Mouse (Mus musculus) naive thymus-derived CD4-positive, alpha-beta T cell, adult 2 months (primary cell): ENCODE data around the gene Tgfa.

Experiments
- DNase-seq: peaks from one replicate; pipeline ENCODE4 v3.0.0-alpha.2; 2011; ENCODE audit warnings: low read depth

Gene Tgfa

DNA sequence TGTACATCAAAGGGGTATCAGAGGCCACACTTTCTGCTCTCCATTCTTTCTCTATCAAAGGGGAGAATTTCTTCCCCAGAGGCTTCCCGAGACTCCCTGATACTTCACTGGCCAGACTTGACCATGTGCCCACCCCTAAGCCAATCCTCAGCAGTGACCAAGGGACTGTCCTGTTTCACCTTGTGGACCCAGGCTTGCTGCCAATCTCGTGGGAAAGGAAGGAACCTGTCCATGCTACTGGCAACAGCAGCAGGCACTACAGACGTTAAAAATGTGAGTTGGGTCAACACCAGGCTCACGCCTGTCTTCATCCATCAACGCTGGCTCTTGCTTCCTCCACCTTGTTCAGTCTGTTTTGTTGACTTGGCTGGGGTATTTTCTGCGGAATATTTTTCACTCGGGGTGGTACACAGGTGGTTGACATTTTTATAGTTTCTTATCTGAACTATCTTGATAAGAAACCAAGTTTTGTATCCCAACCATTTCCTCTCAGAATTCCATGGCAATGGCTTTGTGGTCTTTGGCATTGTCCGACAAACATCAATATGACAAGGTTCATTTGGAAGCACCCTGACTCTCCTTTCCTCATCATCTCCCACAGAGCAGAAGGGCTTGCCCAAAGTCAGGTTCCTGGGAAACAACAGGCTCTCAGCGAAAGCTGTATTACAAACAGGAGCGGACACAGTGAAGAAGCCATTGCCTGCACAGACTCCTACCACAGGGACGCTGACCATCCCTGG is 6.1 kb upstream of the Tgfa start:
- DNase-seq = no peak

DNA sequence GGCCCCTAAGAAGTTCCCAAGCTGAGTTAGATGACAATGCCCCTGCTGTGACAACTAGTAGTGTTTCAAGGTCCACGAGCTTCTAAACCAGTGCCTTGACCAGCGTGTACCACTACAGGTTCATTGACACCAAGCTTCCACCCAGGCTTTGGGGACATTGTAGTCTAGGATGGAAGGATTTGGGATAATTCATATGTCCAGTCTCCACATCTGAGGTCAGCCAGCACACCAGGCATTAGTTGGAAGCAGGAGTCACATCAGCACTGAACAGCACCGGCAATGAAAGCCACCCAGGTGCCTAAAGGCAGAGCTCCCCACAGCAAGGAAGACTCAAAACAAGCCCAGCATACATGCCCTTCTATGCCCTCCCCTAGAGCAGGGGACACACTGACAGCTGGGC is 4.4 kb upstream of the Tgfa start:
- no peak for DNase-seq

DNA sequence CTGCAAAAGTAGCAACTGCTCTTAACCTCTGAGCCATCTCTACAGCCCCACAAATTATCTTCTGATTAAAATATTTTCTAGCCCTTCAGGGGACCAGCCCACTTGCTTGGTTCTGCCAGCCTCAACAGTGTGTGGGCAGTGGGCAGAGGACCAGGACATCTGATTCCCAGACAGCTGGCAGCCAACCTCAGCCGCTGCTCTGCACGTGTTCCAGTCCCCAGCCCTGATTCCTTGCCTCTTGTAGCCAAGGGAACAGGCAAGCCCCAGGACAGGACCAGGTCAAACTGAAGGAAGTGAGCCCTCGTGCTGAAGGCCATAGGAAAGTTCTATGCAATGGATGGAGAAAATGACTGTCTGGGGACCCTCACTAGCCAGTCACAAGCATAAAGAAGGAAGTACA is 2.0 kb upstream of the Tgfa start:
- DNase-seq = no peak

DNA sequence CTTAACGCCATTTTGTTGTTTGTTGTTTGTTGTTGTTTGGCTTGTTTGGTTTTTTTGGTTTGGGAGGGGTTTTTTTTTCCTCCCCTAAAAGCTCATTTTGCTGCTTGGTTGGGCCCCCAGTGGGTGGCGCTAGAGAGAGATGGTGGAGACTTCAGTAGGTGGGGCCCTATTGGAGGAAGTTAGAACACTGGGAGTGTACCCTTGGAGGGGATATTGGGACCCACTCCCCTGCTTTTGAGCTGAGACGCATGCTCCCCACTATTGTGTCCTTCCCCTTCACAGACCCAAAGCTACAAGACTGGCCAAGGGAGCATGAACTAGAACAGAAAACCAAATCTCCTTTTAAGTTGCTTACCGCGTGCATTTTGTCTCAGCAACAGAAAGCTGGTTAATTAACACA is 1.1 kb upstream of the Tgfa start:
- peak; percentile 19 for DNase-seq

DNA sequence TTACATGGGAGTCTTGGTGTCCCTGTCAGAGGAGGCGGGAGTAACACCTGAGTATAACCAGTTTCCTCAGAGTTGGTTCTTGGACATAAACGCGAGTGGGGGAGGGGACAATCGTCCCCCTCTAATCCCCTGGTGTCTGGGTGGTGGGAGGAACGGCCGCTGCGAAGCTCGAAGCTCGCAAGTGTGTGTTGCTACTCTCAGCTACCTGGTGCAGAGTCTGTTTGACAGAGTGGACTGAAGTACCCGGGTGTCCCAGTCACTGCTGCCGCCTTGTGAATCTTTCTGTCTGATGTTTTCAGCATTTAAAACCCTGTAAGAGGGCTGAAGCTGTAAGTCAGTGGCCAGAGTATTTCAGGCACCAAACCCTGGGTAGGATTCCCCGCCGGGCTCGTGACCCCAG is 1.0 kb downstream of the Tgfa start:
- no peak for DNase-seq

DNA sequence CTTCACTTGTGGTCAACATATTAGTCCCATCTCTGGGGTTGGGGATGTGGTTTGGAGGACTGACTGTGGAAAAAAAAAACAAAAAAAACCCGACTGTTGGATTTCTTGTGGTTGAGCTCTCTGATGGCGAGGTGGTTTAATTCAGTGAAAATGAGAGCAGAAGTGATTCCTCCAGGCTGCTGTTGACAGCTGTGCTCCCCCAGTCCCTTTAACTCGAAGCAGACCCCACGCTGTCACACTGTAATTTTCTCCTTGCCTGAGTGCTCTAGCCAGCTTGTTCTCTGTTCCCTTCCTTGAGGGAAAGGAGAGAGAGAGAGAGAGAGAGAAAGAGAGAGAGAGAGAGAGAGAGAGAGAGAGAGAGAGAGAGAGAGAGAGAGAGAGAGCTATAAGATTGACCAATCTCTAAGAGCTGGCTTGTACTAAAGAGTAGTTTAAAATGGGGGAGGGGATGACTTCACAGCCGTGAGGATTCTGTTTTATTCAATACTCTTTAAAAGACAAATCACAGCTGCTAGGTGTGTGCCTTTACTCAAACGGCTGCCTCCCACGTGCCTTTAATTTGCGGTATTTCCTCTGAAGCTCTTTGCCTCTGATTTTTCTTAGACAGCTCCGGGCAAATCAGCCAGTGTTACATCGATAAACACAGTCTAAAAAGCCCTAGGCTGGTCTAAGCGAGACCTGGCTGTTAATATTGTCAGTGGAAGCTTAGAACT is 2.3 kb downstream of the Tgfa start:
- no peak for DNase-seq

DNA sequence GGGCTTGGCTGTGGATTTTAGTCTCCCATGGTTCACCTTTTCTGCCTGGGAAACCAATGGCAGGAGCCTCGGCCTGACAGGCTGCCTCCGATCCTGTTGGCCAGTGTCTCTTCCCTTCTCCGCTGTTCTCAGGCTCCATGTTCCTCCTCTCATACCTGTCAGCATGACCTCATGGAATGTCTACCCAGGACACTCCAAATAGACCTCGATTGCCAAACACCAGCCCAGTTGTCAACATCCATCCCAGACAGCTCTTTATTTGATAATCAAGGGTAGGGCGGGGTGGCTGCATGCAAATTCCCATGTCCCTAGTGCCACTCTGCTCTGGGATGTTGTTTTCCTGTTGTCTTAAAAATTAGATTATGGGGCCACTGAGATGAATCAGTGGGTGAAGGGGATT is 5.9 kb downstream of the Tgfa start:
- DNase-seq = no peak

DNA sequence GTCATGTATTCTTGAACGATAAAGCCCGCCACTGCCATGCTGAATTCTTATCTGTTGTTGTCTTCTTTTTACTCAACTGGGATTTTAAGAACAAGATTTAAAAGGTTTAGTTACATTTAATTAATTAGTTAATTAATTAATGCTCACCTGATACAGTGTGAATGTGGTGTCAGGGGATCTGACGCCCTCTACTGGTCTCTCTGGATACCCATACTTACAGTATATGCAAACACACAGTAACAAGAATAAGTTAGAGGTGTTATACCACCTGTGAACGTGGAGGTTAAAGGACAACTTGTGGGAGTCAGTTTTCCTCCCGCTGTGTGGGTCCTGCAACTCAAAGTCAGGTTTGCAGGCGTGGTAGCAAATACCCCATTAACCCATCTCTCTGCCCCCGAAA is 8.1 kb downstream of the Tgfa start:
- no peak for DNase-seq

DNA sequence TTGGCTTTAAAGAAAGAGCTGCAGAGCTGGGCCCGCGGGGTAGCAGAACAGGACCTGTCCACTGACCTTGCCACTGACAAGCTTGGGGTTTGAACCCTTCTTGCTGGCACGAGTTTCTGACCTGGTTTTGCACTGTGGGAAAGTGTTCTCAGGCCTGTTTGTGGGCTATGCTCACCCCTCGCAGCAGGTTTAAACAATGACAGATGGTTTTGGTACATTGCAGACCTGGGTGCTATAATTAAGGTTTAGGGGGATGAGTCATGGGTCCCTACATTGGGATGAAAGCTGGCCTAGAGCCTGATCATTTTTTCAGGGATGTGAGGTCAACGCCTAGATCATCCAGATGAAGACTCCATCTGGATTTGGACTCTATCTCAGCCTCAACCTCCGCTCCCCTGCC is 11.0 kb downstream of the Tgfa start:
- no peak for DNase-seq

DNA sequence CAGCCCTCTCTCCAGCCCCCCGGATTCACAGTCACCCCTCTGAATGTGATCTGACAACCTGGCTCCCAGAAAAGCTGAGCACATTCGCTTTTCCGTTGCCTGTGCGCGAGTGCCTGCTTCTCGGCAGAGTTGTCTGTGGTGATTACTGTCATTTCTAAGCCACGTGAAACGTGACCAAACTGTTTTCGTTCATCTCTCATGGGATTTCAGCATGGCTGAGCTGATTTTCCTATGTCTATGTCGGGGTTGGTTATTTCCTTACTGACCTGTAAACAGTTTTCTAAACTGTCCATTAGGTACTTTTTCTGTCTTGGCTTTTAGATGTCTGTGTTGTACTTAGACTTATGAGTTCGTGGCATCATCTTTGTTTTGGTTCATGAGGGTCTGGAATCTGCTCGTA is 12.0 kb downstream of the Tgfa start:
- DNase-seq = no peak

DNA sequence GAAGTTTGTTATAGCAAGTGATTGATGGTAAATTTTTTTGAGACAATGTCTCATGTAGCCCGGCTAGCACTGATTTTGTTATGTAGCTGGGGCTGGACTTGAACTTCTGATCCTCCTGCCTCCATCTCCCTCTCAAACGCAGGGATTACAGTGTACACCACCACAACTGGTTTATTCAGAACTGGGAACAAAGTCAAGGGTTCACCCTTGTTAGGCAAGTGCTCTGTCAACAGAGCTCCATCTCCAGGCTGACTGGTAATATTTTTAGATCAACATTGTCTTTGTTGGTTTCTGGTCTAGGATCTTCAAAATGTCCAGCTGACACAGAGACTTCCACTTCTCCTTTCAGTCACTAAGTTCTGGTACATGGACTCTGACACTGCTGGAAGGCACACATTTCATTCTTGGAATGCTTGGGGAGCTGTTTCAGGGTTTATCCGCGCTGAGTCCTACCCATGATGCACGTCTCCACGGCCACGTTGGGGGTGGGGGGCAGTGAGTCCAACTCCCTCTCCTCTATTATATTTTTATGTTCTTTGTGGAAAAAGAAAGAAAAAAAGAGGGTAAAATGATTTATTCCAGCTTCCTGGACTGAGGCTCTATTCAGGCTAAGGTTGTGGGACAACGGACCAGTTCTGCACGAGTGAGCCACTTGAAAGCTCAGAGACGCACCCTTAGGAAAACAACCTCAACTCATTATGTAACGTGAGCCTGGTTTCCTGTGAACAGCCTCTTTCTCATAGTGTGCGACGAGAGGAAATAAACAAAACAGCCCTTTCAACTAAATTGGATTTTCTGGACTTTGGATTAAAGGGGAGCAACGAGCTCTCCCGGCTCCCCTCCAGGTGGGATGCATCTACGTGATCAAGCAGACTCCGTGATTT is 14.4 kb downstream of the Tgfa start:
- DNase-seq = no peak

DNA sequence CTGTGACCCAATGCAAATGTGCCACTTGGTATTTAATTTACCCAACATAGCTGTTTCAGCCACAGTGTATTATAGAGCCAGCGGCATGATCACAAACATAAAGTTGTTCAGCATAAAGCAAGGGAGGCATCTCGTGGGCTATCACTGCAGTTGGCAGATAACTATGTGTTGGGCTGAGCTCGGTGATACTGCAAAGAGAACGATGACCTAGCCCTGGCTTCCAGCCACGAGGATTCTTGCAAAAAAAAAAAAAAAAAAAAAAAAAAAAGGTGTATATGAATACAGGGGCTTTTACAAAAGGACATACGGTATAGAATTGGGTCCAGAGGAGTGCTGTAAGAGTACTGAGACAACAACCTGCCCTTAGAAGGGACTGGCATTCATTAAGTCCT is 15.0 kb downstream of the Tgfa start:
- no peak for DNase-seq

DNA sequence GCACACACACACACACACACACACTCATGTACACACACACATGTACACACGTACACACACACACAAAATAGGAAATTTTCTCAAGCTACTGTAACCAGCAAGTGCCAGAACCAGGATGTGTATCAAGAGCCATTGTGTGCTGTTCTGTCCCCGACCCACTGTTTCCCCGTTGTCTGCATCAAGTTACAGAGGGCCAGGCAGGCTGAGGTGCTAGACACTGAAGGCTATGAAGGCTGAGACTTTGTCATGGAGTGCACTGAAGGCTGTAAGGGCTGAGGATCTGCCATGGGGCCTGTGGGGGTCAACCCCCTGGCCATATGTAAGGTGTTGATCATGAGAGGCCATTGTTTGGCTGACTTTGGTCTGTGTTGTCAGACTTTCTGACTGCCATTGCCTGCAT is 15.6 kb downstream of the Tgfa start:
- DNase-seq = no peak

DNA sequence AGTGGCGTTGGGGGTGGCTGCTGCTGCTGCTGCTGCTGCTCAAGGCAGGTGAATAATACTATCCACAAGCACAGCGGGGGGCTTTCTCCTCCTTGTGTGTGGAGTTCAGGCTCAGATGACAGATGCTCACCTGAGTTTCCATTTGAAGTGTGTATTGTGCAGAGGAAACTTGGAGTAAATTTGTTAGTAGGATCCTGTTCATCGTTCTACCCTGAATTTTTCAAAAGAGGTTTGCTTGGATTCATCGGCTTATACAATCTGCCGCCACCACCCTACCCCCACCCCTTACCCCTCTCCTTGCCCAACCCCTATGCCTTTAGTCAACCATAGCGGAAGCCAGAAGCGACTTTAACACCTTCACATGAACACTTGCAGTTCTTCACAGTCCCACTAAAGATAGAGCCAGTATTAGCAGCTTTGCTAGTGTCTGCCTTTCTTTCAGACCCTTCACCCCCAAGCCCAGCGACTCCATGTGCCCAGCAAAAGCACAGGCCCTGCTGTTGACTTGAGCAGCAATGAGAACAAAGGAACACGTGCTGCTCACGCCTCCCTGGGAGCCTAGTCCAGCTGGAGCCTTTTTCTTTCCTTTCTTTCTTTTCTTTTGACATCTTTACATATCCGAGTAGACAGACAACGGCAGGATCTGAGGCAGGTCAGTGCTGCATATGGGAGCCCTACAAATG is 16.2 kb downstream of the Tgfa start:
- DNase-seq = no peak

DNA sequence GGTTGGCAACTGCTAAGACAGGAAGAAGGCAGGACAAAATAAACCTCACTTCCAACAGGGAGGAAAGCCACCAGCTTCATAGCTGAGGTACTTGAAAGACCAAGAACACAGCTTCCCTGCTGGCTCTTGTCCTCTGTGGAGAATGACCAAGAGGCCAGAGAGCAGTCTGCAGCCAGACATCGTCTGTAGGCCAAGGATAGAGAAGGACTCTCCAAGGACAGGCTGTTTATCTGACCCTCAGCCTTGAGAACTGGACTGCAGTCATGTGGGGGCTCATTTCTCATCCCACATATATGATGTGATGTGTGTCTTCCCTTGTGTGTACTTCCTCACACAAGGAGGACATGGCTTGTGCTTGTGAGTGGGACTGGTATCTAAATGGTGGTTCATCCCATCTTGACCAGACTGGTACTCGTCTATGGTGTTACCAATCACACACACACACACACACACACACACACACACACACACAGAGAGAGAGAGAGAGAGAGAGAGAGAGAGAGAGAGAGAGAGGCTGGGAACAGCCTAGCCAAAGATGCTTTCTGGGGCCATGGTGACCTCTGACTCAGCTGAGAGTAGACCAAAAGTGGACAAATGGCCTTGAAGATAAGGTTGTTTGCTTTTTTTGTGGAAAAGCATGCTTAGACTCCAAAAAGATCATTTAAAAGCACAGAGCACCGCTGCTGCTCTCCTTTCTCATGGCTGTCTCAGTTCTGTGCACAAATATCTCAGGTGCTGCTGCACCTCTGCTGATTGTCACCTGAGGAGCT is 18.0 kb downstream of the Tgfa start:
- DNase-seq = no peak

DNA sequence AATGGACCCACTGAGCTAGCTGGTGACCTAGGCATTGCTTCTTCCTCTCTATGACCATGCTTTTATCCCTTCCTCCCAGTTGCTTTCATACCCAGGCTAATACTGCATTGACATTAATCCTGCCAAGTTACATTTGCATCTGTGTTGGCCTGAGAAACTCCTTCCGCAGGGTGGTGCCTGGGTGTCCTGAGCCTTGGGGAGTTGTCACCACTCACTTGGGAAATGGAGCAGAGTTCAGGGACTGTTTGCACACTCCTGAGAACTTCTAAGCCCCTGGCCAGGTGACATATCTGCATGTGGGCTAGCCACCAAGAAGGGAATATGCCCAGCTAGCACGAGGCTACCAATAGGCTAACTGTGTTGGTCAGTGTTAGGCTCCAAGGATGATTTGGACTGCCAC is 23.0 kb downstream of the Tgfa start:
- DNase-seq = no peak

DNA sequence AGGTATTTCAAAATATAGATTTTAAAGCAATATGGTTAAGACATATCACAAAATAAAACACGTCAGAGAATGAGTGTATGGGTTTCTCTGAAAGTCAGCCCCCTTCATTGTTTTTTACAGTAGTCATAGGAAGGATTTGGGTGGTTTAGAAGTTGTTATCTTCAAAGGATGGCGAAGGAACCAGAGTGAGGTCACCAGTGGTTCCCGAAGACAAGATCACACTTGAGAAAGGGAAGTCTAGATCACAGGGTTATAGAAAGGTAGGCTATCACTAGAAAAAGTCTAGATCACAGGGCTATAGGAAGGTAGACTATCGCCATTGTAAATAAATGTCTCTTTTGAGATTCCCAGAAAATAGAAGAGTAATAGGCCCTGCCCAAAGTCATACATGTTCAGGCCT is 23.7 kb downstream of the Tgfa start:
- DNase-seq = no peak

DNA sequence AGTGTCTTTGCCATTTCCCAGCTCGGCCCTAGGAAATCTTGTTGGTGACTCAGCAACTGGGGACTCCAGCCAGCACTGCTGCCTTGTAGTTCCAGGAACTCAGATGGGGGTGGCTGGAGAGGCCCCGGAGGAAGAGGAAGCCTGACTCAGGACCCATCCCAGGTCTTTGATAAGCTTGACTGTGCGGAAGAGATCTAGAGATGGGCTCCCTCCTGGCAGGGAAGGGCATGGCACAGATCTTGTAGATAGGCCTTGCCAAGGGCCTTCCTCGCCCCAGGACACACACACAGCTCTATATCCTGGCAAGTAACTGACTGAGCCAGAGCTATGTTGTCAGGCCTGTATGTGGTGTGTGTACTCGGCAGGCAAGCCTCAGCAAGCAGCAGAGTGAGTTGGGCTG is 24.5 kb downstream of the Tgfa start:
- no peak for DNase-seq

DNA sequence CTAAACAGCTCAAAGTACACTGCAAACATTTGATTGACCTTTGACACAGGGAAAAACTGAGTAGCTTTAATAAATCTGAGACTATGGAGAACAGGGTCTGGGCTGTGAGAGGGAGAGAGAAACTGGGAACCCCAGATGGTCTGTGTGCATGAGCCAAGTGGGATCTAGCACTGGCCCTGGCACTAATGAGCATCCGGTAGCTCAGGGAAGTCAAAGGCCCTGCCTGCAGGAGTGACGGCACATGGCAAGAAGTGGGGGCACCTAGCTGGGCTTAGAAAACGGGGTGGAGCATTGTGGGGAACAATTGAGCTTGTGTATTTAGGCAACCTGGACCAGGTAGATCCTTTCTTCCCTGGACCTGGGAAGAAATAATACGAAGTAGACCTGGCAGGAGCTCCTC is 25.1 kb downstream of the Tgfa start:
- DNase-seq = no peak

DNA sequence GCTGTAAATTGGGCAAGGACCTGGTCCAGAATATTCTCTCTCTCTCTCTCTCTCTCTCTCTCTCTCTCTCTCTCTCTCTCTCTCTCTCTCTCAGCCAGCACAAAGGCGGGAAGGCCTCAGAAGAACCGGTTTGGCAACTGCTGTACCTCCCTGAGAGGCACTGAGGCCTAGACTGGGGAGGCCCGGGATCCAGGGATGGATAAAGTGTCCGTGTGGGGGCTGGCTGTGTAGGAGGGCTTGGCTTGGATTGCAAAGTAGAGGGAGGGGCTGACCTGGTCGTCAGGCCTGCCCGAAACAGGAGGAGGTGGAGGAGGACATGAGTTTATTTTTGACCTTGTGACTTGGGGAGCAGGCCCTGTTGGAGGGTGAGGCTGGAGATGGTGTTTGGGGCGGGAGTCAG is 27.4 kb downstream of the Tgfa start:
- DNase-seq = no peak

DNA sequence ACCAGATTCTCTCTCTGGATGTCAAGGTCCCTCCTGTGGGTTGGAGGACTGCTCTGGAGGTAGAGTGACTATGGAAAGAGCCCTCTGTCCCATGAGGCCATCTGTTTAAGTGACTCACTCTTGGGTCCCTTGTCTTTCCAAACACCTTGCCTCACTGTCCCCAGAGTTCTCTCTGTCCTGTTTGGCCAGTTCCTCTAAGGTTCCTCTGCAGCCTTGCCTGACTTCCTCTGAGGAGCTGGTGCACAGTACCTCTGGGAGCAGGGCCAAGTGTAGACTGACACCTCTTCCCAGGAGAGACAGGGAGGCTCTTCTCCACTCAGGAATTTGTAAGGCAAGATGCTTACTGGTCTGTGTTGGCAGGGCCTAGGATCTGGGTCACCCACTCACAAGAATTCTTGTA is 30.6 kb downstream of the Tgfa start:
- DNase-seq = no peak

DNA sequence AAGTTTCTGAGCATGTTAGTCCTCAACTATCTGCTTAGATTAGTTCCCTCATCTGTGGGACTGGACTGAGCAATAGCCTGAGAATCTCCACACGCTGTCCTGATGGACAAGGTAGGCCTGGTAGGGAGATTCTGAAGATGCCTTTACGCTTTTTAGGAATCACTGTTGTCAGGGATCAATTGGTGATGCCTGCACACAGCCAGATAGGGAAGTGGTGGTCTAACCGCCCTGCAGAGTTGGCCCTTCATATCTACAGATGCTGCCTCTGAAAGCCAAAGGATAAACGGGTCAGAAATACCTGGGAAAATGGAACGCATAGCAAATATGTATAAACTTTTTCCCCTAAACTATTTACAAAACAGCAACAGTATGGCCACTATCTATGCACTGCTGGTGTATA is 37.3 kb downstream of the Tgfa start:
- DNase-seq = no peak
